Mouse (Mus musculus) brain, embryonic 14.5 days (tissue): ENCODE measurements around the gene Mtfmt.

ENCODE experiments used
- CTCF ChIP-seq: fragments of 200-500 bp; IDR thresholded peaks from 2 replicates; pipeline ENCODE4 v1.5.1; 2012; ENCODE audit warnings: inconsistent platforms, mild to moderate bottlenecking, moderate library complexity, borderline replicate concordance; ENCODE audit not compliant: insufficient read depth, insufficient read length; ENCODE audit errors: extremely low read depth
- POLR2A ChIP-seq: fragments of 200-500 bp; IDR thresholded peaks from 2 replicates; pipeline ENCODE4 v1.6.1; 2012; ENCODE audit warnings: mild to moderate bottlenecking, inconsistent platforms, borderline replicate concordance; ENCODE audit not compliant: poor library complexity, insufficient read depth, insufficient read length, severe bottlenecking; ENCODE audit errors: extremely low read depth

- TF ChIP-seq CTCF: no peak
- no peak for TF ChIP-seq POLR2A
Measured at GRCm38 (mm10) chr9:65492851-65493250, 57.3 kb downstream of the Mtfmt start.
